Mouse (Mus musculus): ENCODE results near the gene Fam234b. TPM values are rescaled to one million over a fixed set of nuclear protein-coding genes. Genes with fewer than 3 reads are reported as not detected.

Fam234b gene
- polyA plus RNA-seq, 1 experiment = 42.1 TPM

DNA sequence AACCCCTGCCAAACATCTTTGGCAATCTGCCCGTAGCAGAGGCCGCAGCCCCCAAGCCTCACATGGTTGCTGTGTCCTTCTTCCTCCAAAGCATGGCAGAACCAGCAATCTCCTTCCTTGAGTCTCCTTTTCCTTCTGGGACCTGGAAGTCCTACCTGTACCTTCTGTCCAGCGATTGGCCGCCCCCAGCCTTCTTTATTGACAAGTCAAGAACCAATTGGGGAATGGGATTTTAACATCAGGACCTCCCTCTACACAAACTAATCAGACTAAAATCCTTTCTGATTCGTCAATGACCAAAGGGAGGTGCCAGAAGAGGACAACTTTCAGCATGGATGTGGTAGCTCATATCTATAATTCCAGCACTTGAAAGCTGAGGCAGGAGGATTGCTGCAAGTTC lies 22.1 kb downstream of the Fam234b start:
- no peaks in the 10 kb centered on the region for H3K36me3 ChIP-seq (ENCODE audit: control insufficient read depth, insufficient read depth, low read length)
- peaks cover 32% of the 10 kb centered on the region for H3K4me1 ChIP-seq (replicated peaks; ENCODE audit: control insufficient read depth, insufficient read depth, low read length)
- H3K4me3 ChIP-seq (ENCODE audit: control insufficient read depth, insufficient read depth, low read length) = no peak overlapping the region
- DNase-seq = no peak
- H3K27me3 ChIP-seq (ENCODE audit: control insufficient read depth, insufficient read depth, low read length) = no peaks in the 10 kb centered on the region
- H3K27ac ChIP-seq (ENCODE audit: control insufficient read depth, insufficient read depth, low read length) = no peak overlapping the region
- TF ChIP-seq CTCF (IDR thresholded peaks at IDR 0.05; ENCODE audit: borderline replicate concordance, control insufficient read depth, extremely low read depth, insufficient read depth, low read length, poor library complexity) = no peak
- TF ChIP-seq POLR2A (IDR thresholded peaks at IDR 0.05; ENCODE audit: control insufficient read depth, extremely low read depth, insufficient read depth, low read length, poor library complexity) = no peak
- WGBS = 93% methylated on average over 5 of the region's 5 CpGs

DNA sequence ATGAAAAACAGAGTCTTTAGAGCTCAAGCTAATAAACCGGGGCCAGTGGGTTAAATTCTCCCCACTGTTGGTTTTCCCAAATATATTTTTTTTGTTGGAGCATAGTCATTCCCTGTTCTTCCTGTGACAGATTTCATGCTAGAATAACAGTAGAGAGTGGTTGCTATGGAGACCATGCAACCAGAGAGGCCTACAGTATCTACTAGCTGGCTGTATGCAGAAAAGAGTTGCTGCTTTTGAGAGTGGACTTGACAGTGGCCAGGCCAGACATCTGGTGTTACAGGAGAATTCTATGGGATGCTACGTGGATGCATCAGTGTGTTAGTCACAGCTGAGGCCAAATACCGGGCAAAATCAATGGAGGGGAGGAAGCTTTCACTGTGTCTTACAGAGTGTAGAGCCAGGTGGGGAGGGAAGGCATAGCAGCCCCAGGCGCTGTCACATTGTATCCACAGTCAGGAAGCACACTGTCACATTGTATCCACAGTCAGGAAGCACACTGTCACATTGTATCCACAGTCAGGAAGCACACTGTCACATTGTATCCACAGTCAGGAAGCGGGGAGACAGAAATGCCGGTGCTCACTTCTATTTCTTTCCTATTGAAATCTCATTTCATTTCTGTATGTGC lies 26.1 kb downstream of the Fam234b start:
- TF ChIP-seq CTCF (IDR thresholded peaks at IDR 0.05; ENCODE audit: borderline replicate concordance, control insufficient read depth, extremely low read depth, insufficient read depth, low read length, poor library complexity) = no peak
- TF ChIP-seq POLR2A (IDR thresholded peaks at IDR 0.05; ENCODE audit: control insufficient read depth, extremely low read depth, insufficient read depth, low read length, poor library complexity) = no peak
- H3K4me1 ChIP-seq (replicated peaks; ENCODE audit: control insufficient read depth, insufficient read depth, low read length) = peaks cover 14% of the 10 kb centered on the region
- H3K4me3 ChIP-seq (ENCODE audit: control insufficient read depth, insufficient read depth, low read length) = no peak overlapping the region
- H3K36me3 ChIP-seq (ENCODE audit: control insufficient read depth, insufficient read depth, low read length) = peaks cover 9% of the 10 kb centered on the region; the same call in 1 of the 2 replicates
- no peaks in the 10 kb centered on the region for H3K27me3 ChIP-seq (ENCODE audit: control insufficient read depth, insufficient read depth, low read length)
- DNase-seq = no peak
- 84% methylated on average over 6 of the region's 6 CpGs for WGBS
- H3K27ac ChIP-seq (ENCODE audit: control insufficient read depth, insufficient read depth, low read length) = no peak overlapping the region

DNA sequence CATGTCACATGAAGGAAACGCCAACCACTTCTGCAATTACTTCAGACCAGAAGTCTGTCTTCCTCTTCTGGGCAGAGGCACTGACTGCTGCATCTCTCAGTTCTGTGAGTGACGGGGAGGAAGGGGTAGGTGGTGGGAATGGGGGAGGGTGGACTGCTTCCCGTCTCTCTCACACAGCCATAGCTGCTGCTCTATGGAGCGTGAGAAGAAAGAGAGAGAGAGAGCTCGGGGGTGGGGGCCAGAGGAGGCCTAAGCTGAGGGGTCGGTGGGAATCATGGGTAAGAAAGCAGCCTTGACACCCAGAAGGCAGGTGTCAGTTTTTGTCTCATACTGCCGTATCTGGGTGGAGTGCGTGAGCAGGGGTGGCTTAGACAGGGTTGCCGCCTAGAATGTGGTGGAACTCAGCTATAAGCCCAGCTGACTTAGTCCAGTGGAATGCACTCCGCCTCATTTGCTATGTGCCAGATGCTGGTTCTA lies 30.7 kb downstream of the Fam234b start:
- Histone ChIP-seq H3K4me1 (replicated peaks; ENCODE audit: control insufficient read depth, insufficient read depth, low read length) (peaks cover 15% of the 10 kb centered on the region), H3K27me3 (ENCODE audit: control insufficient read depth, insufficient read depth, low read length) (no peaks in the 10 kb centered on the region), H3K27ac (ENCODE audit: control insufficient read depth, insufficient read depth, low read length) (peak overlapping the region; percentile 14; the same call in 1 of the 2 replicates), H3K36me3 (ENCODE audit: control insufficient read depth, insufficient read depth, low read length) (peaks cover 9% of the 10 kb centered on the region; the same call in 1 of the 2 replicates), H3K4me3 (ENCODE audit: control insufficient read depth, insufficient read depth, low read length) (no peak overlapping the region)
- WGBS = 20% methylated on average over 10 of the region's 10 CpGs
- peak; percentile 31 for DNase-seq
- TF ChIP-seq CTCF (IDR thresholded peaks at IDR 0.05; ENCODE audit: borderline replicate concordance, control insufficient read depth, extremely low read depth, insufficient read depth, low read length, poor library complexity) (no peak), POLR2A (IDR thresholded peaks at IDR 0.05; ENCODE audit: control insufficient read depth, extremely low read depth, insufficient read depth, low read length, poor library complexity) (no peak)

DNA sequence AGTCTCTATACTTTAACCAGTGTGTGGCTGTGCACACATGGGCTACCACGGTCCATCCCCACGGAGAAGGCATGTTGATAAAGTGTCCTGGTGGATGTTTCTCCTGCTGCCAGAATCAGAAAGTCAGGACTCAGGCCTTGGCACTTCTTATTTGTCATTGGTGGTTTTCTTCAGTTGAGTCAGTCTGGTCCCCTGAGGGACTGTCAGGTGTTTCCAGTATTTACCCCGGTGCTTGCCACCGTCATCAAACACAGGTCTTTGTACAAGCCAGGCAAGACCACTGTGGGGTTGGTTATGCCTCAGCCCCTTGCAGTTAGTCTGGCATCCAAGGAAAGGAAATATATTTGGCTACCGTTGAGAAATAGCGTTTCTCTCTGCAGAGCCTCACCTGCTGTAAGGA lies 32.8 kb downstream of the Fam234b start:
- TF ChIP-seq CTCF (IDR thresholded peaks at IDR 0.05; ENCODE audit: borderline replicate concordance, control insufficient read depth, extremely low read depth, insufficient read depth, low read length, poor library complexity) (no peak), POLR2A (IDR thresholded peaks at IDR 0.05; ENCODE audit: control insufficient read depth, extremely low read depth, insufficient read depth, low read length, poor library complexity) (no peak)
- 77% methylated on average over 6 of the region's 6 CpGs for whole genome bisulfite sequencing
- H3K36me3 ChIP-seq (ENCODE audit: control insufficient read depth, insufficient read depth, low read length) = peaks cover 9% of the 10 kb centered on the region; the same call in 1 of the 2 replicates

DNA sequence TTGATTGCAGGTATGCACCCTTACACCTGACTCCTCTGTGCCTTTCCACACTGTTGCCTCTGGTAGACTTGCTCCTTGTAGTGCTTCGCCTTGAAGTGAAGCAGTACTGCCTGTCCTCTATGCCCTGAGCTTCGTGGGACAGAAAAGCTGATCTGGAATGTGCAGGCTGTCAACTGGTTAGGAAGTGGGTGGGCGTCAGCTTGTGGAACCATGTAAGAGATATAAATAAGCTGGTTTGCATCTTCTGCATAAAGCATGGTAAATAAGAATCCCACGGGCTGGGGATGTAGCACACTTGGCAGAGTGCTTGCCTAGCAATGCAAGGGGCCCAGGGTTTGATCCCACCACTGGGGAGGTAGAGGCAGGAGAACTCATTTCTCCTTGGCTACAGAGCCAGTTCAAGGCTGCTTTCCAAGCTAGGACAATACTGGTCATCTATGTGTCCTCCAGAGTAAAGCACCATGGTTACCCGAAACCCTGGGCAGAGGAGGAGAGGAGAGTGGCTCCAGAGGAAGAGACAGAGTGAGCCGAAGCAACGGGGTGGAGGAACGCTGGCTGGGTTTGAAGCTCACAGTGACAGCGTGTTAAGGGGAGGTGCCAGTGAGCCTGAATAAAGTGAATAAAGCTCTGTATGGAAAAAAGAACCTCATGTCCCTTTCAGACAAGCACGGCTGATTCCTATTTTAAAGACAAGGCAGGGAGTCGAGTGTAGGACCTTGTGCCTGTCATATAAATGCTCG lies 34.8 kb downstream of the Fam234b start:
- Histone ChIP-seq H3K36me3 (ENCODE audit: control insufficient read depth, insufficient read depth, low read length) (no peaks in the 10 kb centered on the region; the same call in 1 of the 2 replicates), H3K27me3 (ENCODE audit: control insufficient read depth, insufficient read depth, low read length) (no peaks in the 10 kb centered on the region), H3K4me1 (replicated peaks; ENCODE audit: control insufficient read depth, insufficient read depth, low read length) (peaks cover 28% of the 10 kb centered on the region), H3K27ac (ENCODE audit: control insufficient read depth, insufficient read depth, low read length) (no peak overlapping the region), H3K4me3 (ENCODE audit: control insufficient read depth, insufficient read depth, low read length) (no peak overlapping the region)
- no peak for DNase-seq
- no peak for TF ChIP-seq CTCF (IDR thresholded peaks at IDR 0.05; ENCODE audit: borderline replicate concordance, control insufficient read depth, extremely low read depth, insufficient read depth, low read length, poor library complexity)
- no peak for TF ChIP-seq POLR2A (IDR thresholded peaks at IDR 0.05; ENCODE audit: control insufficient read depth, extremely low read depth, insufficient read depth, low read length, poor library complexity)
- WGBS = 95% methylated on average over 12 of the region's 12 CpGs

More for the DNA sequence above, 32.8 kb downstream of the Fam234b start:
- Histone ChIP-seq H3K27me3 (ENCODE audit: control insufficient read depth, insufficient read depth, low read length) (no peaks in the 10 kb centered on the region), H3K4me3 (ENCODE audit: control insufficient read depth, insufficient read depth, low read length) (no peak overlapping the region), H3K4me1 (replicated peaks; ENCODE audit: control insufficient read depth, insufficient read depth, low read length) (peaks cover 19% of the 10 kb centered on the region), H3K27ac (ENCODE audit: control insufficient read depth, insufficient read depth, low read length) (no peak overlapping the region)
- no peak for DNase-seq

DNA sequence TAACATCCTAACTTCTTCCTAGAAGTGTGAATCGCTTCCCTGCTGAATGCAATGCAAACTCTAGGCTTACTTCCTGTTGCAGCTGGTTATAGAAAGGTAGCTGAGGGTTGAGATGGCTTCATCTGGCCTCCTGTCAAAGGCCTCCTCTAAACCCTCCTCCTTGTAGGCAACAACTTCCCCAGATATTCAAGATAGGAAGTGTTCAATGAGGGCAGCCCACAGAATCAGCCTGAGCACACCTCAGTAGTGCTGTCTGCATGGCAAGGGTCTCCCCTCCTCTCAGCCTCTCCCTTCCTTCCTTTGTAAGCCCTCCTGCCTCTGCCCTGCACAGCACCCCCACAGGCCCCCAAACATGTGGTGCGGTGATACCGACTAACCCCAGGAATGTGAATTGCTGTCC lies 38.0 kb downstream of the Fam234b start:
- Histone ChIP-seq H3K27ac (ENCODE audit: control insufficient read depth, insufficient read depth, low read length) (peak overlapping the region; percentile 18; the same call in 1 of the 2 replicates), H3K4me1 (replicated peaks; ENCODE audit: control insufficient read depth, insufficient read depth, low read length) (peaks cover 20% of the 10 kb centered on the region), H3K36me3 (ENCODE audit: control insufficient read depth, insufficient read depth, low read length) (no peaks in the 10 kb centered on the region; the same call in 1 of the 2 replicates), H3K4me3 (ENCODE audit: control insufficient read depth, insufficient read depth, low read length) (no peak overlapping the region), H3K27me3 (ENCODE audit: control insufficient read depth, insufficient read depth, low read length) (no peaks in the 10 kb centered on the region)
- DNase-seq = peak; percentile 18
- TF ChIP-seq CTCF (IDR thresholded peaks at IDR 0.05; ENCODE audit: borderline replicate concordance, control insufficient read depth, extremely low read depth, insufficient read depth, low read length, poor library complexity) = no peak
- TF ChIP-seq POLR2A (IDR thresholded peaks at IDR 0.05; ENCODE audit: control insufficient read depth, extremely low read depth, insufficient read depth, low read length, poor library complexity) = no peak
- 57% methylated on average over 3 of the region's 3 CpGs for WGBS

All from thymus, adult 2 months (tissue).